ENCODE assay signal across 25 mouse cellular contexts in the genomic region with DNA sequence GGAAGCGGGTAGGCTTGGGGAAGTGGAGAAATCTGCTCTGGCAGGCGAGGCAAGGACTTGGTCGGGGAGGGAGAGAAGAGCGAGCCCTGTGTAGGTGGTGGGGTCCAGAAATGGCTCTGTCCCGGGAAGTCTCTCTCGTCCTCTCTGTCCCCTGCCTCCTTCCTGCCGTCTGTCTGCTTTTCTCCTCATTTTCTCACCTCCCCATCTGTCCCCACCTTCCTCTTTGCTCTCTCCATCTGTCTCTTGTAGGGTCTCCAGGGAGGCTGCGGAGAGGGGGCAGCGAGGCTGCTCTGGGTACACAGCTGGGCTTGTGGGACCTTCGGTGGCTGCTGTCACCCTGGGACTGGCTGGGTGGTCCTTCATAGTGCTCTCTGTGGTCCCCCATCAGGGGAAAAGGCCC. TPM values are rescaled to one million over a fixed set of nuclear protein-coding genes. Genes with fewer than 3 reads are reported as not detected.
A peak's percentile ranks its signal among the peaks of the same experiment; 100 is the strongest.
DNase-seq lines count a peak whose midpoint lies in the region; ATAC-seq and TF ChIP-seq lines count a peak whose summit lies in the region.
"Had no signal": no experiment of that assay in that cellular context is flagged by ENCODE, and none has a peak within 500 bp of the region (broad histone marks: within the 10 kb centered on the region; RNA-seq: fewer than 3 reads in every experiment).

No protein-coding gene starts in this region.

- H3K9ac ChIP-seq in forebrain, postnatal 0 days, result no peak overlapping the region; the same call in 1 of the 2 replicates
- H3K9ac ChIP-seq in neural tube, embryonic 11.5 days (ENCODE audit: low read length), result no peak overlapping the region
- H3K9ac ChIP-seq in midbrain, embryonic 12.5 days (replicated peaks), result no peak overlapping the region
- H3K9ac ChIP-seq: heart, embryonic 13.5 days; limb, embryonic 12.5 days; liver, postnatal 0 days; neural tube, embryonic 12.5 days; stomach, embryonic 15.5 days had no signal

- no peak overlapping the region for H3K4me3 ChIP-seq in forebrain, embryonic 10.5 days
- H3K4me3 ChIP-seq in forebrain, postnatal 0 days (ENCODE audit: low read depth, low read length), result no peak overlapping the region
- H3K4me3 ChIP-seq in neural tube, embryonic 11.5 days (ENCODE audit: low read depth, low read length), result no peak overlapping the region
- H3K4me3 ChIP-seq in midbrain, embryonic 12.5 days, result no peak overlapping the region
- H3K4me3 ChIP-seq: heart, adult 2 months; heart, embryonic 13.5 days; limb, embryonic 12.5 days; neural tube, embryonic 12.5 days; stomach, embryonic 15.5 days had no signal

- H3K27ac ChIP-seq in forebrain, embryonic 10.5 days, result peak overlapping the region; percentile 73
- H3K27ac ChIP-seq in forebrain, postnatal 0 days (ENCODE audit: low read depth, low read length), result no peak overlapping the region; the same call in 1 of the 2 replicates
- H3K27ac ChIP-seq in neural tube, embryonic 11.5 days (ENCODE audit: low read depth, low read length), result peak overlapping the region; percentile 6; the same call in 1 of the 2 replicates
- H3K27ac ChIP-seq in midbrain, embryonic 12.5 days (replicated peaks), result peak overlapping the region; percentile 56
- H3K27ac ChIP-seq: heart, adult 2 months; heart, embryonic 13.5 days; limb, embryonic 12.5 days; neural tube, embryonic 12.5 days; stomach, embryonic 15.5 days had no signal

- no peaks in the 10 kb centered on the region; the same call in 1 of the 2 replicates for H3K9me3 ChIP-seq in forebrain, embryonic 10.5 days
- H3K9me3 ChIP-seq in forebrain, postnatal 0 days (ENCODE audit: low read length), result no peaks in the 10 kb centered on the region
- H3K9me3 ChIP-seq in neural tube, embryonic 11.5 days (ENCODE audit: control insufficient read depth, low read length), result no peaks in the 10 kb centered on the region
- H3K9me3 ChIP-seq in midbrain, embryonic 12.5 days, result no peaks in the 10 kb centered on the region
- H3K9me3 ChIP-seq: heart, embryonic 13.5 days; limb, embryonic 12.5 days; neural tube, embryonic 12.5 days; stomach, embryonic 15.5 days had no signal

- H3K4me1 ChIP-seq in forebrain, embryonic 10.5 days, result peaks cover 61% of the 10 kb centered on the region
- 0 out of 2 replicates have a peak, but pooled peaks cover 10% of the 10 kb centered on the region for H3K4me1 ChIP-seq in forebrain, postnatal 0 days (ENCODE audit: insufficient read depth)
- H3K4me1 ChIP-seq in neural tube, embryonic 11.5 days (ENCODE audit: control insufficient read depth, insufficient read depth, low read length), result peaks cover 8% of the 10 kb centered on the region; the same call in 1 of the 2 replicates
- peaks cover 50% of the 10 kb centered on the region for H3K4me1 ChIP-seq in midbrain, embryonic 12.5 days
- H3K4me1 ChIP-seq: heart, embryonic 13.5 days had no signal

- H3K36me3 ChIP-seq in forebrain, embryonic 10.5 days (replicated peaks), result no peaks in the 10 kb centered on the region
- H3K36me3 ChIP-seq in forebrain, postnatal 0 days (ENCODE audit: insufficient read depth), result no peaks in the 10 kb centered on the region
- H3K36me3 ChIP-seq in neural tube, embryonic 11.5 days (ENCODE audit: control insufficient read depth, insufficient read depth, low read length), result no peaks in the 10 kb centered on the region
- no peaks in the 10 kb centered on the region for H3K36me3 ChIP-seq in midbrain, embryonic 12.5 days
- H3K36me3 ChIP-seq: heart, embryonic 13.5 days; limb, embryonic 12.5 days; neural tube, embryonic 12.5 days; stomach, embryonic 15.5 days had no signal

- H3K4me2 ChIP-seq in forebrain, postnatal 0 days (ENCODE audit: low read depth), result no peak overlapping the region
- no peak overlapping the region for H3K4me2 ChIP-seq in neural tube, embryonic 11.5 days (ENCODE audit: low read depth)
- H3K4me2 ChIP-seq in midbrain, embryonic 12.5 days (replicated peaks), result no peak overlapping the region
- H3K4me2 ChIP-seq: heart, embryonic 13.5 days; limb, embryonic 12.5 days; liver, embryonic 11.5 days; neural tube, embryonic 12.5 days; stomach, embryonic 15.5 days had no signal

- H3K27me3 ChIP-seq in forebrain, embryonic 10.5 days (ENCODE audit: poor library complexity, severe bottlenecking), result 0 out of 2 replicates have a peak, but pooled peaks cover 3% of the 10 kb centered on the region
- no peaks in the 10 kb centered on the region for H3K27me3 ChIP-seq in forebrain, postnatal 0 days (ENCODE audit: insufficient read depth, low read length)
- H3K27me3 ChIP-seq in neural tube, embryonic 11.5 days (ENCODE audit: control insufficient read depth, insufficient read depth, low read length), result no peaks in the 10 kb centered on the region
- peaks cover 5% of the 10 kb centered on the region; the same call in 1 of the 2 replicates for H3K27me3 ChIP-seq in midbrain, embryonic 12.5 days
- H3K27me3 ChIP-seq: limb, embryonic 12.5 days; neural tube, embryonic 12.5 days; stomach, embryonic 15.5 days had no signal

- TF ChIP-seq CTCF in forebrain, postnatal 0 days (IDR thresholded peaks at IDR 0.05; ENCODE audit: low read depth), result no peak

- ATAC-seq in forebrain, postnatal 0 days, result no peak
- no peak for ATAC-seq in neural tube, embryonic 11.5 days (ENCODE audit: insufficient read depth, low FRiP score, low TSS enrichment)
- ATAC-seq in midbrain, embryonic 12.5 days (ENCODE audit: low FRiP score, low read depth), result no peak
- ATAC-seq: intestine, postnatal 0 days; liver, postnatal 0 days had no signal

- WGBS in forebrain, embryonic 10.5 days, result 64% methylated on average over 10 of the region's 10 CpGs
- WGBS in forebrain, postnatal 0 days, result 37% methylated on average over 9 of the region's 10 CpGs
- WGBS in neural tube, embryonic 11.5 days, result 46% methylated on average over 10 of the region's 10 CpGs
- WGBS in midbrain, embryonic 12.5 days, result 52% methylated on average over 10 of the region's 10 CpGs

- no peak for DNase-seq in forebrain, embryonic 10.5 days (ENCODE audit: extremely low spot score, low spot score)
- no peak for DNase-seq in forebrain, postnatal 0 days
- no peak for DNase-seq in neural tube, embryonic 11.5 days (ENCODE audit: low spot score)
- DNase-seq in neural tube, embryonic 10.5 days (ENCODE audit: extremely low spot score, low spot score), result no peak
- DNase-seq in right cerebral cortex, postnatal 10 days (ENCODE audit: low spot score in 2 of 2), result no peak
- DNase-seq in layer of hippocampus, adult 11-12 months (ENCODE audit: low spot score), result no peak
- DNase-seq: adrenal gland, postnatal 25 days; cerebellum, adult 9-11 months; gastrocnemius, postnatal 36 days; heart, adult 2 months; heart, postnatal 14 days; kidney, postnatal 25 days; layer of hippocampus, postnatal 36 days; liver, postnatal 0 days; lung, postnatal 10 days; thymus, postnatal 36 days had no signal

RNA-seq across cellular contexts. Expression of a gene that starts 18.4 kb away (rescaled TPM):
- polyA plus RNA-seq in forebrain, embryonic 10.5 days (2016; fragmentation: Nextera tagmentation; extraction: Ambion mirVana), result 0.07 and 0.32 TPM in 2 replicates
- total RNA-seq in forebrain, postnatal 0 days (2014; rRNA removed), result 17.2 and 28.9 TPM in 2 replicates
- polyA plus RNA-seq in forebrain, postnatal 0 days (2015; fragmentation: Nextera tagmentation; extraction: Ambion mirVana), result 3.4 and 4.1 TPM in 2 replicates
- polyA plus RNA-seq in neural tube, embryonic 11.5 days (2014; fragmentation: Nextera tagmentation; extraction: Ambion mirVana), result 2.3 and 2.5 TPM in 2 replicates
- 0.94 and 1.2 TPM in 2 replicates for polyA plus RNA-seq in midbrain, embryonic 12.5 days (2016; fragmentation: Nextera tagmentation; extraction: Ambion mirVana)
- total RNA-seq: common myeloid progenitor, adult 5-6 weeks; gastrocnemius, adult 18-20 months; gastrocnemius, postnatal 36 days had no signal
- polyA plus RNA-seq: liver, postnatal 0 days had no signal
